Mouse (Mus musculus): ENCODE data around the gene Pml. TPM values are rescaled to one million over a fixed set of nuclear protein-coding genes. Genes with fewer than 3 reads are reported as not detected.
A peak's percentile ranks its signal among the peaks of the same experiment; 100 is the strongest.
"Not testable (repeated sequence)": the region's sequence is repeated elsewhere in the genome, so short reads cannot be mapped to it uniquely, and the experiment has no call there.

The Pml gene
- polyA plus RNA-seq, 1 experiment from 2014 or later = 13.7 TPM

- H3K4me1 ChIP-seq (replicated peaks; ENCODE audit: control insufficient read depth, insufficient read depth, low read length) = no peaks in the 10 kb centered on the region
- no peak overlapping the region for H3K4me2 ChIP-seq (ENCODE audit: low read depth, low read length, severe bottlenecking)
- no peak overlapping the region for H3K4me3 ChIP-seq (ENCODE audit: low read depth, low read length)
- H3K9me3 ChIP-seq (ENCODE audit: control insufficient read depth, low read length) = no peaks in the 10 kb centered on the region
- DNase-seq (ENCODE audit: low spot score) (peak; percentile 80), ATAC-seq (replicated peaks; ENCODE audit: low FRiP score) (no peak)
- no peaks in the 10 kb centered on the region for H3K27me3 ChIP-seq (ENCODE audit: control insufficient read depth, insufficient read depth, low read length)
- no peak overlapping the region for H3K27ac ChIP-seq (ENCODE audit: low read depth, low read length)
- no peaks in the 10 kb centered on the region for H3K36me3 ChIP-seq (ENCODE audit: control insufficient read depth, insufficient read depth, low read length)
- H3K9ac ChIP-seq (ENCODE audit: low read length) = no peak overlapping the region
- WGBS = 60% methylated on average over 12 of the region's 12 CpGs
These were observed 19.1 kb upstream of the Pml start for GRCm38 (mm10) chr9:58268384-58269313.

- Histone ChIP-seq H3K9me3 (ENCODE audit: control insufficient read depth, low read length) (no peaks in the 10 kb centered on the region), H3K27ac (ENCODE audit: low read depth, low read length) (no peak overlapping the region), H3K4me2 (ENCODE audit: low read depth, low read length, severe bottlenecking) (no peak overlapping the region), H3K4me3 (ENCODE audit: low read depth, low read length) (no peak overlapping the region), H3K4me1 (replicated peaks; ENCODE audit: control insufficient read depth, insufficient read depth, low read length) (no peaks in the 10 kb centered on the region), H3K27me3 (ENCODE audit: control insufficient read depth, insufficient read depth, low read length) (no peaks in the 10 kb centered on the region), H3K36me3 (ENCODE audit: control insufficient read depth, insufficient read depth, low read length) (no peaks in the 10 kb centered on the region; the same call in 1 of the 2 replicates), H3K9ac (ENCODE audit: low read length) (no peak overlapping the region)
- 85% methylated on average over 3 of the region's 3 CpGs for WGBS
- ATAC-seq (replicated peaks; ENCODE audit: low FRiP score) (no peak), DNase-seq (ENCODE audit: low spot score) (no peak)
These were observed 17.5 kb upstream of the Pml start for GRCm38 (mm10) chr9:58267046-58267445.

- DNase-seq (ENCODE audit: low spot score) = no peak
- H3K27ac ChIP-seq (ENCODE audit: low read depth, low read length) = no peak overlapping the region
These were observed 17.0 kb upstream of the Pml start for GRCm38 (mm10) chr9:58266571-58267011.

GRCm38 (mm10) chr9:58265368-58265767 is 15.8 kb upstream of the Pml start:
- DNase-seq (ENCODE audit: low spot score) (no peak), ATAC-seq (replicated peaks; ENCODE audit: low FRiP score) (no peak)
- no peaks in the 10 kb centered on the region for H3K4me1 ChIP-seq (replicated peaks; ENCODE audit: control insufficient read depth, insufficient read depth, low read length)
- 79% methylated on average over 3 of the region's 3 CpGs for WGBS
- no peak overlapping the region for H3K9ac ChIP-seq (ENCODE audit: low read length)
- no peaks in the 10 kb centered on the region for H3K27me3 ChIP-seq (ENCODE audit: control insufficient read depth, insufficient read depth, low read length)
- no peaks in the 10 kb centered on the region for H3K9me3 ChIP-seq (ENCODE audit: control insufficient read depth, low read length)
- no peak overlapping the region for H3K27ac ChIP-seq (ENCODE audit: low read depth, low read length)
- no peak overlapping the region for H3K4me2 ChIP-seq (ENCODE audit: low read depth, low read length, severe bottlenecking)
- H3K4me3 ChIP-seq (ENCODE audit: low read depth, low read length) = no peak overlapping the region
- H3K36me3 ChIP-seq (ENCODE audit: control insufficient read depth, insufficient read depth, low read length) = no peaks in the 10 kb centered on the region; the same call in 1 of the 2 replicates

More at GRCm38 (mm10) chr9:58266571-58267011, 17.0 kb upstream of the Pml start:
- WGBS = 35% methylated on average over 4 of the region's 4 CpGs
- H3K4me1 ChIP-seq (replicated peaks; ENCODE audit: control insufficient read depth, insufficient read depth, low read length) = no peaks in the 10 kb centered on the region
- ATAC-seq (replicated peaks; ENCODE audit: low FRiP score) = no peak
- no peak overlapping the region for H3K4me2 ChIP-seq (ENCODE audit: low read depth, low read length, severe bottlenecking)
- no peaks in the 10 kb centered on the region for H3K9me3 ChIP-seq (ENCODE audit: control insufficient read depth, low read length)
- H3K9ac ChIP-seq (ENCODE audit: low read length) = no peak overlapping the region
- no peak overlapping the region for H3K4me3 ChIP-seq (ENCODE audit: low read depth, low read length)
- H3K36me3 ChIP-seq (ENCODE audit: control insufficient read depth, insufficient read depth, low read length) = no peaks in the 10 kb centered on the region; the same call in 1 of the 2 replicates
- no peaks in the 10 kb centered on the region for H3K27me3 ChIP-seq (ENCODE audit: control insufficient read depth, insufficient read depth, low read length)

GRCm38 (mm10) chr9:58262507-58262906 is 12.9 kb upstream of the Pml start:
- ATAC-seq (replicated peaks; ENCODE audit: low FRiP score) = no peak
- 94% methylated on average over 5 of the region's 5 CpGs for WGBS

GRCm38 (mm10) chr9:58255704-58256685 is 6.4 kb upstream of the Pml start:
- H3K9me3 ChIP-seq (ENCODE audit: control insufficient read depth, low read length) = no peaks in the 10 kb centered on the region
- no peak overlapping the region for H3K4me2 ChIP-seq (ENCODE audit: low read depth, low read length, severe bottlenecking)
- 93% methylated on average over 10 of the region's 10 CpGs for WGBS
- no peak overlapping the region for H3K27ac ChIP-seq (ENCODE audit: low read depth, low read length)
- no peaks in the 10 kb centered on the region for H3K27me3 ChIP-seq (ENCODE audit: control insufficient read depth, insufficient read depth, low read length)
- H3K4me1 ChIP-seq (replicated peaks; ENCODE audit: control insufficient read depth, insufficient read depth, low read length) = no peaks in the 10 kb centered on the region
- ATAC-seq (replicated peaks; ENCODE audit: low FRiP score) = no peak
- DNase-seq (ENCODE audit: low spot score) = no peak
- no peak overlapping the region for H3K4me3 ChIP-seq (ENCODE audit: low read depth, low read length)
- no peaks in the 10 kb centered on the region; the same call in 1 of the 2 replicates for H3K36me3 ChIP-seq (ENCODE audit: control insufficient read depth, insufficient read depth, low read length)
- H3K9ac ChIP-seq (ENCODE audit: low read length) = no peak overlapping the region

More at GRCm38 (mm10) chr9:58262507-58262906, 12.9 kb upstream of the Pml start:
- DNase-seq (ENCODE audit: low spot score) = no peak
- Histone ChIP-seq H3K4me1 (replicated peaks; ENCODE audit: control insufficient read depth, insufficient read depth, low read length) (no peaks in the 10 kb centered on the region), H3K27ac (ENCODE audit: low read depth, low read length) (no peak overlapping the region), H3K4me3 (ENCODE audit: low read depth, low read length) (no peak overlapping the region), H3K9ac (ENCODE audit: low read length) (no peak overlapping the region), H3K27me3 (ENCODE audit: control insufficient read depth, insufficient read depth, low read length) (no peaks in the 10 kb centered on the region), H3K36me3 (ENCODE audit: control insufficient read depth, insufficient read depth, low read length) (no peaks in the 10 kb centered on the region; the same call in 1 of the 2 replicates), H3K4me2 (ENCODE audit: low read depth, low read length, severe bottlenecking) (no peak overlapping the region), H3K9me3 (ENCODE audit: control insufficient read depth, low read length) (no peaks in the 10 kb centered on the region)

- Histone ChIP-seq H3K4me2 (ENCODE audit: low read depth, low read length, severe bottlenecking) (no peak overlapping the region), H3K27me3 (ENCODE audit: control insufficient read depth, insufficient read depth, low read length) (no peaks in the 10 kb centered on the region), H3K9me3 (ENCODE audit: control insufficient read depth, low read length) (no peaks in the 10 kb centered on the region), H3K36me3 (ENCODE audit: control insufficient read depth, insufficient read depth, low read length) (no peaks in the 10 kb centered on the region; the same call in 1 of the 2 replicates), H3K27ac (ENCODE audit: low read depth, low read length) (no peak overlapping the region), H3K9ac (ENCODE audit: low read length) (no peak overlapping the region), H3K4me3 (ENCODE audit: low read depth, low read length) (no peak overlapping the region), H3K4me1 (replicated peaks; ENCODE audit: control insufficient read depth, insufficient read depth, low read length) (no peaks in the 10 kb centered on the region)
- DNase-seq (ENCODE audit: low spot score) (no peak), ATAC-seq (replicated peaks; ENCODE audit: low FRiP score) (no peak)
- WGBS = 54% methylated on average over 2 of the region's 2 CpGs
These were observed 5.5 kb upstream of the Pml start for GRCm38 (mm10) chr9:58255105-58255504.

GRCm38 (mm10) chr9:58253805-58254122 is 4.2 kb upstream of the Pml start:
- not testable (repeated sequence) for ATAC-seq (replicated peaks; ENCODE audit: low FRiP score)
- WGBS = 67% methylated on average over 5 of the region's 5 CpGs

More at GRCm38 (mm10) chr9:58253805-58254122, 4.2 kb upstream of the Pml start:
- H3K27ac ChIP-seq (ENCODE audit: low read depth, low read length); H3K4me1 ChIP-seq (replicated peaks; ENCODE audit: control insufficient read depth, insufficient read depth, low read length); H3K36me3 ChIP-seq (ENCODE audit: control insufficient read depth, insufficient read depth, low read length); DNase-seq (ENCODE audit: low spot score); H3K27me3 ChIP-seq (ENCODE audit: control insufficient read depth, insufficient read depth, low read length); H3K9me3 ChIP-seq (ENCODE audit: control insufficient read depth, low read length): not testable (repeated sequence)
- Histone ChIP-seq H3K4me2 (ENCODE audit: low read depth, low read length, severe bottlenecking) (peak overlapping the region; percentile 61), H3K4me3 (ENCODE audit: low read depth, low read length) (peak overlapping the region; percentile 70), H3K9ac (ENCODE audit: low read length) (peak overlapping the region; percentile 73)

Data from forebrain, embryonic 11.5 days (tissue).